Mouse (Mus musculus) lung, adult 2 months (tissue): ENCODE measurements around the gene Kansl1.
"Not testable (repeated sequence)": the region's sequence is repeated elsewhere in the genome, so short reads cannot be mapped to it uniquely, and the experiment has no call there.

Experiments
- CTCF ChIP-seq: fragments of 200-500 bp; IDR thresholded peaks from 2 replicates; pipeline ENCODE4 v1.5.1; 2011; ENCODE audit warnings: mild to moderate bottlenecking, low read length, control low read depth; ENCODE audit not compliant: insufficient read depth
- POLR2A ChIP-seq: fragments of 200-500 bp; IDR thresholded peaks from 2 replicates; pipeline ENCODE4 v1.6.1; 2011; ENCODE audit warnings: low read depth, mild to moderate bottlenecking, control low read depth, low read length, borderline replicate concordance; ENCODE audit errors: extremely low read depth

GRCm38 (mm10) chr11:104448499-104448898 is 20.2 kb downstream of the Kansl1 start:
- not testable (repeated sequence) for TF ChIP-seq CTCF, POLR2A
